Mouse (Mus musculus) myocyte (in vitro differentiated cells): ENCODE data around the gene Rusc2. TPM values are rescaled to one million over a fixed set of nuclear protein-coding genes. Genes with fewer than 3 reads are reported as not detected.

Experiments used
- H3K27me3 ChIP-seq: one replicate; pipeline ENCODE4 v1.6.1; 2011; ENCODE audit not compliant: control insufficient read depth, insufficient read depth, insufficient read length
- H3K36me3 ChIP-seq: one replicate; pipeline ENCODE4 v1.6.1; 2011; ENCODE audit not compliant: control insufficient read depth, insufficient read depth
- H3K4me2 ChIP-seq: one replicate; pipeline ENCODE4 v1.6.1; 2011; ENCODE audit warnings: low read depth, control low read depth
- H3K4me3 ChIP-seq: one replicate; pipeline ENCODE4 v1.5.1; 2011; ENCODE audit warnings: mild to moderate bottlenecking, control low read depth, moderate library complexity
- H3K79me2 ChIP-seq: one replicate; pipeline ENCODE4 v1.6.1; 2011; ENCODE audit not compliant: control insufficient read depth, insufficient read depth
- H3ac ChIP-seq: one replicate; pipeline ENCODE4 v1.6.1; 2011; ENCODE audit not compliant: control insufficient read depth, insufficient read length
- CEBPB ChIP-seq: IDR thresholded peaks from 2 replicates; pipeline ENCODE4 v1.6.1; 2011; ENCODE audit warnings: mild to moderate bottlenecking, moderate library complexity; ENCODE audit not compliant: poor library complexity, insufficient read depth, severe bottlenecking
- E2F4 ChIP-seq: IDR thresholded peaks from one replicate; pipeline ENCODE4 v1.6.1; 2011; ENCODE audit warnings: mild to moderate bottlenecking, control low read depth, moderate library complexity; ENCODE audit not compliant: insufficient read depth
- MAX ChIP-seq: IDR thresholded peaks from one replicate; pipeline ENCODE4 v1.6.1; 2011; ENCODE audit warnings: low read depth, mild to moderate bottlenecking, control low read depth
- MYOD1 ChIP-seq, 3 experiments: IDR thresholded peaks; one replicate each; pipeline ENCODE4 v1.6.1; 2011; ENCODE audit warnings: control low read depth in 2 of 3, low read depth in 2 of 3, mild to moderate bottlenecking in 2 of 3, moderate library complexity in 1 of 3; ENCODE audit not compliant: insufficient read length in 2 of 3, control insufficient read depth in 1 of 3
- MYOG ChIP-seq, 3 experiments: IDR thresholded peaks; one replicate each; pipeline ENCODE4 v1.6.1; 2011; ENCODE audit warnings: control low read depth in 2 of 3, low read depth in 2 of 3, mild to moderate bottlenecking in 2 of 3; ENCODE audit not compliant: insufficient read length in 2 of 3, control insufficient read depth in 1 of 3, insufficient read depth in 1 of 3
- POLR2A ChIP-seq: IDR thresholded peaks from one replicate; pipeline ENCODE4 v1.6.1; 2011; ENCODE audit warnings: low read depth, mild to moderate bottlenecking, control low read depth, moderate library complexity; ENCODE audit not compliant: insufficient read length
- POLR2AphosphoS2 ChIP-seq: IDR thresholded peaks from one replicate; pipeline ENCODE4 v1.6.1; 2011; ENCODE audit warnings: low read depth, control low read depth; ENCODE audit not compliant: insufficient read length
- REST ChIP-seq: IDR thresholded peaks from one replicate; pipeline ENCODE4 v1.6.1; 2011; ENCODE audit warnings: mild to moderate bottlenecking, control low read depth, moderate library complexity; ENCODE audit not compliant: insufficient read depth, insufficient read length
- SRF ChIP-seq: IDR thresholded peaks from one replicate; pipeline ENCODE4 v1.6.1; 2011; ENCODE audit warnings: low read depth; ENCODE audit not compliant: control insufficient read depth, insufficient read length
- TCF12 ChIP-seq: IDR thresholded peaks from one replicate; pipeline ENCODE4 v1.6.1; 2011; ENCODE audit warnings: mild to moderate bottlenecking, control low read depth; ENCODE audit not compliant: poor library complexity, insufficient read depth, severe bottlenecking
- TCF3 ChIP-seq: IDR thresholded peaks from one replicate; pipeline ENCODE4 v1.6.1; 2011; ENCODE audit warnings: low read depth, control low read depth; ENCODE audit not compliant: insufficient read length
- USF1 ChIP-seq: IDR thresholded peaks from one replicate; pipeline ENCODE4 v1.6.1; 2011; ENCODE audit warnings: low read depth, mild to moderate bottlenecking, control low read depth, moderate library complexity
- polyA plus RNA-seq: library from polyadenylated mRNA; unstranded; fragments of >200 nt; fragmentation: generic; extraction: Trizol; gene quantifications from one replicate; pipeline ENCODE4 v1.2.1, GENCODE M21; 2012; ENCODE audit warnings: missing spikeins

Gene Rusc2
- polyA plus RNA-seq, 1 experiment = 28.2 TPM

GRCm38 (mm10) chr4:43417269-43418062, 35.7 kb downstream of the Rusc2 start:
- Histone ChIP-seq H3K4me2 (no peak overlapping the region), H3ac (no peak overlapping the region), H3K79me2 (no peaks in the 10 kb centered on the region), H3K36me3 (no peaks in the 10 kb centered on the region), H3K4me3 (no peak overlapping the region), H3K27me3 (no peaks in the 10 kb centered on the region)
- TF ChIP-seq TCF12 (no peak), MYOG (IDR thresholded peaks at IDR 0.05; ENCODE audit: control insufficient read depth in 1 of 3, insufficient read depth in 1 of 3, insufficient read length in 2 of 3, low read depth in 2 of 3) (no peak), SRF (no peak), REST (no peak)

- no peak overlapping the region for H3K4me3 ChIP-seq
- TF ChIP-seq POLR2A = no peak
- no peak for TF ChIP-seq POLR2AphosphoS2
- no peak for TF ChIP-seq MYOD1 (IDR thresholded peaks at IDR 0.05; ENCODE audit: control insufficient read depth in 1 of 3, insufficient read length in 2 of 3, low read depth in 2 of 3)
- no peak for TF ChIP-seq MAX
- no peak for TF ChIP-seq E2F4
- TF ChIP-seq USF1 = no peak
- no peak for TF ChIP-seq SRF
- no peak for TF ChIP-seq TCF12
- TF ChIP-seq MYOG (IDR thresholded peaks at IDR 0.05; ENCODE audit: control insufficient read depth in 1 of 3, insufficient read depth in 1 of 3, insufficient read length in 2 of 3, low read depth in 2 of 3) = no peak
- no peak for TF ChIP-seq REST
- no peak for TF ChIP-seq TCF3
- TF ChIP-seq CEBPB = no peak
- H3K4me2 ChIP-seq = no peak overlapping the region
- no peak overlapping the region for H3ac ChIP-seq
- no peaks in the 10 kb centered on the region for H3K27me3 ChIP-seq
- no peaks in the 10 kb centered on the region for H3K36me3 ChIP-seq
- no peaks in the 10 kb centered on the region for H3K79me2 ChIP-seq
Measured at GRCm38 (mm10) chr4:43418450-43418849, 36.7 kb downstream of the Rusc2 start.

GRCm38 (mm10) chr4:43418973-43419656, 37.3 kb downstream of the Rusc2 start:
- Histone ChIP-seq H3K36me3 (no peaks in the 10 kb centered on the region), H3ac (no peak overlapping the region), H3K27me3 (no peaks in the 10 kb centered on the region), H3K4me3 (no peak overlapping the region), H3K4me2 (no peak overlapping the region), H3K79me2 (no peaks in the 10 kb centered on the region)
- TF ChIP-seq POLR2A (no peak), MYOG (IDR thresholded peaks at IDR 0.05; ENCODE audit: control insufficient read depth in 1 of 3, insufficient read depth in 1 of 3, insufficient read length in 2 of 3, low read depth in 2 of 3) (no peak), SRF (no peak), POLR2AphosphoS2 (no peak), USF1 (no peak), CEBPB (no peak), REST (no peak), E2F4 (no peak), MAX (no peak), TCF3 (no peak), TCF12 (no peak), MYOD1 (IDR thresholded peaks at IDR 0.05; ENCODE audit: control insufficient read depth in 1 of 3, insufficient read length in 2 of 3, low read depth in 2 of 3) (no peak)

- Histone ChIP-seq H3K4me3 (no peak overlapping the region), H3K4me2 (peak overlapping the region; percentile 25), H3ac (no peak overlapping the region), H3K27me3 (no peaks in the 10 kb centered on the region), H3K36me3 (no peaks in the 10 kb centered on the region), H3K79me2 (no peaks in the 10 kb centered on the region)
- TF ChIP-seq MYOD1 (IDR thresholded peaks at IDR 0.05; ENCODE audit: control insufficient read depth in 1 of 3, insufficient read length in 2 of 3, low read depth in 2 of 3) (no peak), TCF3 (no peak), TCF12 (no peak), CEBPB (no peak)
Measured at GRCm38 (mm10) chr4:43419801-43420281, 38.1 kb downstream of the Rusc2 start.

GRCm38 (mm10) chr4:43420305-43420704, 38.5 kb downstream of the Rusc2 start:
- no peaks in the 10 kb centered on the region for H3K27me3 ChIP-seq
- H3K4me2 ChIP-seq = peak overlapping the region; percentile 25
- H3K36me3 ChIP-seq = no peaks in the 10 kb centered on the region
- H3ac ChIP-seq = no peak overlapping the region
- H3K4me3 ChIP-seq = no peak overlapping the region
- no peaks in the 10 kb centered on the region for H3K79me2 ChIP-seq
- TF ChIP-seq SRF (no peak), MYOG (IDR thresholded peaks at IDR 0.05; ENCODE audit: control insufficient read depth in 1 of 3, insufficient read depth in 1 of 3, insufficient read length in 2 of 3, low read depth in 2 of 3) (no peak), TCF3 (no peak), TCF12 (no peak), REST (no peak), E2F4 (no peak), POLR2AphosphoS2 (no peak), MAX (no peak), MYOD1 (IDR thresholded peaks at IDR 0.05; ENCODE audit: control insufficient read depth in 1 of 3, insufficient read length in 2 of 3, low read depth in 2 of 3) (no peak)
